Mouse (Mus musculus) forebrain, postnatal 0 days (tissue): Measurements from ENCODE around the gene Asb7. TPM values are rescaled to one million over a fixed set of nuclear protein-coding genes. Genes with fewer than 3 reads are reported as not detected.

Experiments
- ATAC-seq: fragments of 200-750 bp; cut with Nextera tagmentation; 2 replicates; pipeline ENCODE4 v1.8.0; 2017; ENCODE audit warnings: mild to moderate bottlenecking, moderate library complexity
- DNase-seq: peaks from one replicate; pipeline ENCODE4 v3.0.0-alpha.2; 2015
- H3K27ac ChIP-seq: fragments of 300-500 bp; sonication (generic); 2 replicates; pipeline ENCODE4 v1.5.1; 2014; ENCODE audit warnings: low read depth, mild to moderate bottlenecking, antibody characterized with exemption, low read length, moderate library complexity, mixed read lengths
- H3K27me3 ChIP-seq: fragments of 300-500 bp; sonication (generic); 2 replicates; pipeline ENCODE4 v1.6.1; 2014; ENCODE audit warnings: mild to moderate bottlenecking, low read length, mixed read lengths; ENCODE audit not compliant: insufficient read depth
- H3K36me3 ChIP-seq: fragments of 300-500 bp; sonication (generic); 2 replicates; pipeline ENCODE4 v1.6.1; 2014; ENCODE audit warnings: mild to moderate bottlenecking, moderate library complexity; ENCODE audit not compliant: insufficient read depth
- H3K4me1 ChIP-seq: fragments of 300-500 bp; sonication (generic); 2 replicates; pipeline ENCODE4 v1.6.1; 2014; ENCODE audit warnings: antibody characterized with exemption; ENCODE audit not compliant: insufficient read depth
- H3K4me2 ChIP-seq: fragments of 300-500 bp; sonication (generic); 2 replicates; pipeline ENCODE4 v1.6.1; 2014; ENCODE audit warnings: low read depth, mild to moderate bottlenecking, moderate library complexity
- H3K4me3 ChIP-seq: fragments of 300-500 bp; sonication (generic); 2 replicates; pipeline ENCODE4 v1.5.1; 2014; ENCODE audit warnings: low read depth, low read length, mixed read lengths
- H3K9ac ChIP-seq: fragments of 300-500 bp; sonication (generic); 2 replicates; pipeline ENCODE4 v1.6.1; 2014; ENCODE audit warnings: mild to moderate bottlenecking
- H3K9me3 ChIP-seq: fragments of 300-500 bp; sonication (generic); 2 replicates; pipeline ENCODE4 v1.6.1; 2016; ENCODE audit warnings: low read length
- CTCF ChIP-seq: sonication (generic); IDR thresholded peaks from 2 replicates; pipeline ENCODE4 v1.5.1; 2016; ENCODE audit warnings: antibody characterized with exemption, control low read depth, low read depth
- WGBS: fragments of 180-500 bp; shearing (Covaris S2); extraction: QIAGEN DNeasy Blood & Tissue Kit; methylation state at CpG from one replicate; pipeline ENCODE4 v1.1.7; 2014; 5-methylcytosine and 5-hydroxymethylcytosine counted together
- polyA plus RNA-seq: library from polyadenylated mRNA; unstranded; fragments of >200 nt; fragmentation: Nextera tagmentation; extraction: Ambion mirVana; gene quantifications from 2 replicates; pipeline ENCODE4 v1.2.1, GENCODE M21; 2015
- total RNA-seq: library from RNA; depleted of rRNA; stranded (reverse); fragments of >200 nt; gene quantifications from 2 replicates; pipeline ENCODE4 v1.2.3, GENCODE M21; 2014; rRNA removed

Asb7 gene
- 19.1 and 29.9 TPM in 2 replicates for total RNA-seq
- polyA plus RNA-seq, result 10.2 and 12.3 TPM in 2 replicates

- peak within 1 kb of the TSS; percentile 83 for H3K4me3 ChIP-seq
- DNase-seq, result no peak
- ATAC-seq, result no peak
- no peaks in the 10 kb centered on the region for H3K9me3 ChIP-seq
- H3K27ac ChIP-seq, result peak within 1 kb of the TSS; percentile 97
- no peaks in the 10 kb centered on the region for H3K36me3 ChIP-seq
- no peaks in the 10 kb centered on the region for H3K27me3 ChIP-seq
- H3K4me2 ChIP-seq, result peak within 1 kb of the TSS; percentile 93
- peaks cover 9% of the 10 kb centered on the region for H3K4me1 ChIP-seq
- WGBS, result 3% methylated on average over 15 of the region's 18 CpGs
- H3K9ac ChIP-seq, result peak within 1 kb of the TSS; percentile 84
- no peak; the same call in 1 of the 2 replicates for TF ChIP-seq CTCF
Measured at GRCm38 (mm10) chr7:66689294-66689619, at the start of gene Asb7. Asb7 (minus strand) TSS chr7:66689596.

- H3K4me3 ChIP-seq, result no peak overlapping the region
- H3K36me3 ChIP-seq, result no peaks in the 10 kb centered on the region
- no peak for TF ChIP-seq CTCF
- no peaks in the 10 kb centered on the region for H3K4me1 ChIP-seq
- H3K9ac ChIP-seq, result no peak overlapping the region
- H3K4me2 ChIP-seq, result no peak overlapping the region
- 97% methylated on average over 4 of the region's 4 CpGs for WGBS
- no peak for ATAC-seq
- DNase-seq, result no peak
- no peak overlapping the region for H3K27ac ChIP-seq
- no peaks in the 10 kb centered on the region for H3K27me3 ChIP-seq
- H3K9me3 ChIP-seq, result no peaks in the 10 kb centered on the region
Measured at GRCm38 (mm10) chr7:66737418-66737817, 48.0 kb upstream of the Asb7 start.

GRCm38 (mm10) chr7:66734993-66735392, 45.6 kb upstream of the Asb7 start:
- H3K9me3 ChIP-seq, result no peaks in the 10 kb centered on the region
- no peaks in the 10 kb centered on the region for H3K4me1 ChIP-seq
- no peak for TF ChIP-seq CTCF
- H3K27ac ChIP-seq, result no peak overlapping the region
- no peak for DNase-seq
- H3K4me2 ChIP-seq, result no peak overlapping the region
- no peaks in the 10 kb centered on the region for H3K36me3 ChIP-seq
- no peak for ATAC-seq
- no peak overlapping the region for H3K4me3 ChIP-seq
- no peak overlapping the region for H3K9ac ChIP-seq
- WGBS, result 92% methylated on average over 6 of the region's 6 CpGs
- no peaks in the 10 kb centered on the region for H3K27me3 ChIP-seq

- H3K27ac ChIP-seq, result no peak overlapping the region
Measured at GRCm38 (mm10) chr7:66734466-66734865, 45.1 kb upstream of the Asb7 start.

GRCm38 (mm10) chr7:66733882-66734281, 44.5 kb upstream of the Asb7 start:
- ATAC-seq, result no peak
- Histone ChIP-seq H3K4me3 (no peak overlapping the region), H3K4me2 (no peak overlapping the region), H3K27ac (no peak overlapping the region), H3K27me3 (no peaks in the 10 kb centered on the region), H3K9me3 (no peaks in the 10 kb centered on the region), H3K9ac (no peak overlapping the region), H3K4me1 (no peaks in the 10 kb centered on the region), H3K36me3 (no peaks in the 10 kb centered on the region)
- WGBS, result 94% methylated on average over 11 of the region's 11 CpGs
- no peak for DNase-seq
- no peak for TF ChIP-seq CTCF

More at GRCm38 (mm10) chr7:66734466-66734865, 45.1 kb upstream of the Asb7 start:
- Histone ChIP-seq H3K27me3 (no peaks in the 10 kb centered on the region), H3K9ac (no peak overlapping the region), H3K36me3 (no peaks in the 10 kb centered on the region), H3K4me2 (no peak overlapping the region), H3K4me3 (no peak overlapping the region), H3K4me1 (no peaks in the 10 kb centered on the region), H3K9me3 (no peaks in the 10 kb centered on the region)
- ATAC-seq, result no peak
- DNase-seq, result no peak
- no peak for TF ChIP-seq CTCF
- 97% methylated on average over 4 of the region's 4 CpGs for WGBS

- Histone ChIP-seq H3K27me3 (no peaks in the 10 kb centered on the region), H3K9ac (no peak overlapping the region), H3K36me3 (no peaks in the 10 kb centered on the region), H3K4me2 (no peak overlapping the region), H3K27ac (no peak overlapping the region), H3K9me3 (no peaks in the 10 kb centered on the region), H3K4me3 (no peak overlapping the region), H3K4me1 (no peaks in the 10 kb centered on the region)
- ATAC-seq, result no peak
- no peak for DNase-seq
- no peak for TF ChIP-seq CTCF
- WGBS, result 96% methylated on average over 17 of the region's 17 CpGs
Measured at GRCm38 (mm10) chr7:66733431-66733830, 44.0 kb upstream of the Asb7 start.

- H3K36me3 ChIP-seq, result peaks cover 4% of the 10 kb centered on the region; the same call in 1 of the 2 replicates
- no peak overlapping the region for H3K4me3 ChIP-seq
- no peaks in the 10 kb centered on the region for H3K4me1 ChIP-seq
- no peak overlapping the region for H3K4me2 ChIP-seq
- TF ChIP-seq CTCF, result no peak
- WGBS, result 88% methylated on average over 2 of the region's 2 CpGs
- no peak for DNase-seq
- H3K9me3 ChIP-seq, result no peaks in the 10 kb centered on the region
- no peaks in the 10 kb centered on the region for H3K27me3 ChIP-seq
- no peak overlapping the region for H3K27ac ChIP-seq
- no peak for ATAC-seq
- H3K9ac ChIP-seq, result no peak overlapping the region
Measured at GRCm38 (mm10) chr7:66729232-66729631, 39.8 kb upstream of the Asb7 start.

GRCm38 (mm10) chr7:66728072-66728471, 38.7 kb upstream of the Asb7 start:
- DNase-seq (no peak), ATAC-seq (no peak)
- no peak overlapping the region for H3K27ac ChIP-seq
- H3K4me3 ChIP-seq, result no peak overlapping the region
- H3K9ac ChIP-seq, result no peak overlapping the region
- no peaks in the 10 kb centered on the region for H3K9me3 ChIP-seq
- no peak overlapping the region for H3K4me2 ChIP-seq
- TF ChIP-seq CTCF, result no peak
- 93% methylated on average over 6 of the region's 6 CpGs for WGBS
- peaks cover 4% of the 10 kb centered on the region; the same call in 1 of the 2 replicates for H3K36me3 ChIP-seq
- H3K27me3 ChIP-seq, result no peaks in the 10 kb centered on the region
- H3K4me1 ChIP-seq, result no peaks in the 10 kb centered on the region
